Mouse (Mus musculus) forebrain, embryonic 16.5 days (tissue): ENCODE results near the gene Tmeff1. TPM values are rescaled to one million over a fixed set of nuclear protein-coding genes. Genes with fewer than 3 reads are reported as not detected.
A peak's percentile ranks its signal among the peaks of the same experiment; 100 is the strongest.

Experiments
- ATAC-seq: fragments of 200-750 bp; cut with Nextera tagmentation; 2 replicates; pipeline ENCODE4 v1.8.0; 2017; ENCODE audit warnings: mild to moderate bottlenecking, moderate library complexity
- H3K27ac ChIP-seq: fragments of 300-500 bp; sonication (generic); 2 replicates; pipeline ENCODE4 v1.5.1; 2014; ENCODE audit warnings: low read length, control low read depth
- H3K27me3 ChIP-seq: fragments of 300-500 bp; sonication (generic); replicated peaks from 2 replicates; pipeline ENCODE4 v1.6.1; 2014; ENCODE audit warnings: low read length; ENCODE audit not compliant: control insufficient read depth, insufficient read depth
- H3K36me3 ChIP-seq: fragments of 300-500 bp; sonication (generic); 2 replicates; pipeline ENCODE4 v1.6.1; 2014; ENCODE audit not compliant: control insufficient read depth, insufficient read depth
- H3K4me1 ChIP-seq: fragments of 300-500 bp; sonication (generic); replicated peaks from 2 replicates; pipeline ENCODE4 v1.6.1; 2014; ENCODE audit warnings: low read length; ENCODE audit not compliant: control insufficient read depth, insufficient read depth
- H3K4me2 ChIP-seq: fragments of 300-500 bp; sonication (generic); 2 replicates; pipeline ENCODE4 v1.6.1; 2014; ENCODE audit warnings: mild to moderate bottlenecking, low read length, control low read depth
- H3K4me3 ChIP-seq: fragments of 300-500 bp; sonication (generic); replicated peaks from 2 replicates; pipeline ENCODE4 v1.5.1; 2014; ENCODE audit warnings: mild to moderate bottlenecking, low read length, control low read depth
- H3K9ac ChIP-seq: fragments of 300-500 bp; sonication (generic); replicated peaks from 2 replicates; pipeline ENCODE4 v1.6.1; 2014; ENCODE audit warnings: low read depth, low read length, control low read depth
- H3K9me3 ChIP-seq: fragments of 300-500 bp; sonication (generic); 2 replicates; pipeline ENCODE4 v1.6.1; 2016; ENCODE audit warnings: low read length; ENCODE audit not compliant: control insufficient read depth
- WGBS: fragments of 180-500 bp; shearing (Covaris S2); extraction: QIAGEN DNeasy Blood & Tissue Kit; methylation state at CpG from one replicate; pipeline ENCODE4 v1.1.7; 2014; 5-methylcytosine and 5-hydroxymethylcytosine counted together
- polyA plus RNA-seq: library from polyadenylated mRNA; unstranded; fragments of >200 nt; fragmentation: Nextera tagmentation; extraction: Ambion mirVana; gene quantifications from 2 replicates; pipeline ENCODE4 v1.2.1, GENCODE M21; 2015

The Tmeff1 gene
- polyA plus RNA-seq, 1 experiment from 2014 or later = 205 TPM

GRCm38 (mm10) chr4:48624961-48625360 lies 40.0 kb downstream of the Tmeff1 start:
- H3K27me3 ChIP-seq = no peaks in the 10 kb centered on the region
- H3K36me3 ChIP-seq = peaks cover 15% of the 10 kb centered on the region
- 50% methylated on average over 6 of the region's 6 CpGs for WGBS
- H3K9ac ChIP-seq = no peak overlapping the region
- no peak overlapping the region for H3K27ac ChIP-seq
- H3K4me3 ChIP-seq = no peak overlapping the region
- no peak for ATAC-seq
- H3K4me2 ChIP-seq = no peak overlapping the region
- H3K4me1 ChIP-seq = peaks cover 3% of the 10 kb centered on the region; the same call in 1 of the 2 replicates
- no peaks in the 10 kb centered on the region for H3K9me3 ChIP-seq

- Histone ChIP-seq H3K36me3 (peaks cover 15% of the 10 kb centered on the region), H3K27ac (no peak overlapping the region), H3K9ac (no peak overlapping the region), H3K4me1 (peaks cover 3% of the 10 kb centered on the region; the same call in 1 of the 2 replicates), H3K9me3 (no peaks in the 10 kb centered on the region), H3K4me3 (no peak overlapping the region), H3K4me2 (no peak overlapping the region), H3K27me3 (no peaks in the 10 kb centered on the region)
- no peak for ATAC-seq
- WGBS = 71% methylated on average over 9 of the region's 9 CpGs
Measured at GRCm38 (mm10) chr4:48625836-48626235, 40.9 kb downstream of the Tmeff1 start.

- Histone ChIP-seq H3K4me1 (peaks cover 3% of the 10 kb centered on the region; the same call in 1 of the 2 replicates), H3K9ac (no peak overlapping the region), H3K36me3 (peaks cover 7% of the 10 kb centered on the region), H3K27me3 (no peaks in the 10 kb centered on the region), H3K4me2 (no peak overlapping the region), H3K27ac (no peak overlapping the region), H3K4me3 (no peak overlapping the region), H3K9me3 (no peaks in the 10 kb centered on the region)
- 53% methylated on average over 13 of the region's 13 CpGs for WGBS
- ATAC-seq = peak; percentile 80
Measured at GRCm38 (mm10) chr4:48629445-48629844, 44.5 kb downstream of the Tmeff1 start.

- WGBS = 88% methylated on average over 6 of the region's 6 CpGs
- no peak for ATAC-seq
Measured at GRCm38 (mm10) chr4:48633529-48633928, 48.6 kb downstream of the Tmeff1 start.

GRCm38 (mm10) chr4:48634058-48634457 lies 49.1 kb downstream of the Tmeff1 start:
- Histone ChIP-seq H3K9me3 (no peaks in the 10 kb centered on the region), H3K9ac (no peak overlapping the region), H3K4me3 (no peak overlapping the region), H3K4me2 (no peak overlapping the region), H3K27me3 (no peaks in the 10 kb centered on the region), H3K36me3 (peaks cover 5% of the 10 kb centered on the region), H3K27ac (no peak overlapping the region), H3K4me1 (no peaks in the 10 kb centered on the region; the same call in 1 of the 2 replicates)
- WGBS = 87% methylated on average over 2 of the region's 2 CpGs
- ATAC-seq = no peak

More at GRCm38 (mm10) chr4:48633529-48633928, 48.6 kb downstream of the Tmeff1 start:
- Histone ChIP-seq H3K4me1 (no peaks in the 10 kb centered on the region; the same call in 1 of the 2 replicates), H3K9ac (no peak overlapping the region), H3K9me3 (no peaks in the 10 kb centered on the region), H3K27me3 (no peaks in the 10 kb centered on the region), H3K36me3 (peaks cover 4% of the 10 kb centered on the region; the same call in 1 of the 2 replicates), H3K4me3 (no peak overlapping the region), H3K4me2 (no peak overlapping the region), H3K27ac (no peak overlapping the region)

- Histone ChIP-seq H3K9ac (no peak overlapping the region), H3K36me3 (peaks cover 22% of the 10 kb centered on the region), H3K9me3 (no peaks in the 10 kb centered on the region), H3K4me3 (no peak overlapping the region), H3K27ac (no peak overlapping the region), H3K27me3 (no peaks in the 10 kb centered on the region), H3K4me1 (no peaks in the 10 kb centered on the region), H3K4me2 (no peak overlapping the region)
- WGBS = 94% methylated on average over 13 of the region's 13 CpGs
- ATAC-seq = no peak
Measured at GRCm38 (mm10) chr4:48636831-48637230, 51.9 kb downstream of the Tmeff1 start.

GRCm38 (mm10) chr4:48638132-48638531 lies 53.2 kb downstream of the Tmeff1 start:
- Histone ChIP-seq H3K36me3 (peaks cover 31% of the 10 kb centered on the region), H3K4me2 (no peak overlapping the region), H3K27ac (no peak overlapping the region), H3K9me3 (no peaks in the 10 kb centered on the region), H3K4me3 (no peak overlapping the region), H3K27me3 (no peaks in the 10 kb centered on the region), H3K4me1 (no peaks in the 10 kb centered on the region), H3K9ac (no peak overlapping the region)
- 77% methylated on average over 10 of the region's 10 CpGs for WGBS
- ATAC-seq = no peak

- no peak overlapping the region for H3K9ac ChIP-seq
- no peak overlapping the region for H3K4me3 ChIP-seq
- peaks cover 31% of the 10 kb centered on the region for H3K36me3 ChIP-seq
- no peak overlapping the region for H3K4me2 ChIP-seq
- no peaks in the 10 kb centered on the region for H3K4me1 ChIP-seq
- no peak overlapping the region for H3K27ac ChIP-seq
- H3K9me3 ChIP-seq = no peaks in the 10 kb centered on the region
- H3K27me3 ChIP-seq = no peaks in the 10 kb centered on the region
- WGBS = 94% methylated on average over 17 of the region's 17 CpGs
- no peak for ATAC-seq
Measured at GRCm38 (mm10) chr4:48639503-48639902, 54.5 kb downstream of the Tmeff1 start.

- H3K4me1 ChIP-seq = no peaks in the 10 kb centered on the region
- no peak for ATAC-seq
- H3K9me3 ChIP-seq = no peaks in the 10 kb centered on the region
- no peak overlapping the region for H3K9ac ChIP-seq
- H3K27ac ChIP-seq = no peak overlapping the region
- no peaks in the 10 kb centered on the region for H3K27me3 ChIP-seq
- peaks cover 47% of the 10 kb centered on the region for H3K36me3 ChIP-seq
- WGBS = 83% methylated on average over 6 of the region's 6 CpGs
- H3K4me3 ChIP-seq = no peak overlapping the region
- H3K4me2 ChIP-seq = no peak overlapping the region
Measured at GRCm38 (mm10) chr4:48643801-48644200, 58.8 kb downstream of the Tmeff1 start.

GRCm38 (mm10) chr4:48646143-48646542 lies 61.2 kb downstream of the Tmeff1 start:
- Histone ChIP-seq H3K9ac (no peak overlapping the region), H3K4me3 (no peak overlapping the region), H3K4me1 (no peaks in the 10 kb centered on the region), H3K36me3 (peaks cover 37% of the 10 kb centered on the region), H3K27me3 (no peaks in the 10 kb centered on the region), H3K27ac (no peak overlapping the region), H3K4me2 (no peak overlapping the region), H3K9me3 (no peaks in the 10 kb centered on the region)
- WGBS = 79% methylated on average over 5 of the region's 5 CpGs
- ATAC-seq = peak; percentile 37; the same call in 1 of the 2 replicates
